Mouse (Mus musculus) liver, adult 2 months (tissue): ENCODE data around the gene Gm45234. TPM values are rescaled to one million over a fixed set of nuclear protein-coding genes. Genes with fewer than 3 reads are reported as not detected.

Experiments used
- DNase-seq: peaks from one replicate; pipeline ENCODE4 v3.0.0-alpha.2; 2011; ENCODE audit warnings: low read depth, low spot score; ENCODE audit errors: extremely low read depth
- H3K27ac ChIP-seq: fragments of 200-500 bp; replicated peaks from 2 replicates; pipeline ENCODE4 v1.5.1; 2012; ENCODE audit warnings: low read depth, mild to moderate bottlenecking, control low read depth, inconsistent platforms, low read length; ENCODE audit not compliant: insufficient read depth
- H3K27me3 ChIP-seq: fragments of 200-500 bp; 2 replicates; pipeline ENCODE4 v1.6.1; 2012; ENCODE audit warnings: mild to moderate bottlenecking, moderate library complexity, low read length, inconsistent platforms; ENCODE audit not compliant: control insufficient read depth, insufficient read depth
- H3K36me3 ChIP-seq: fragments of 200-500 bp; 2 replicates; pipeline ENCODE4 v1.6.1; 2012; ENCODE audit warnings: low read length, inconsistent platforms; ENCODE audit not compliant: control insufficient read depth, insufficient read depth
- H3K4me1 ChIP-seq: fragments of 200-500 bp; 2 replicates; pipeline ENCODE4 v1.6.1; 2011; ENCODE audit warnings: low read length; ENCODE audit not compliant: control insufficient read depth, insufficient read depth
- H3K4me3 ChIP-seq: fragments of 200-500 bp; 2 replicates; pipeline ENCODE4 v1.5.1; 2011; ENCODE audit warnings: low read depth, mild to moderate bottlenecking, control low read depth, low read length, moderate library complexity; ENCODE audit not compliant: insufficient read depth
- H3K79me2 ChIP-seq: fragments of 200-500 bp; 2 replicates; pipeline ENCODE4 v1.6.1; 2012; ENCODE audit warnings: inconsistent platforms, mild to moderate bottlenecking, low read length, moderate library complexity; ENCODE audit not compliant: control insufficient read depth, insufficient read depth
- H3K9ac ChIP-seq: fragments of 200-500 bp; 2 replicates; pipeline ENCODE4 v1.6.1; 2012; ENCODE audit warnings: low read depth, mild to moderate bottlenecking, control low read depth, inconsistent platforms, low read length
- CTCF ChIP-seq: fragments of 200-500 bp; IDR thresholded peaks from 2 replicates; pipeline ENCODE4 v1.5.1; 2011; ENCODE audit warnings: low read depth, low read length, control low read depth
- POLR2A ChIP-seq: fragments of 200-500 bp; IDR thresholded peaks from 2 replicates; pipeline ENCODE4 v1.6.1; 2011; ENCODE audit warnings: low read length, control low read depth; ENCODE audit not compliant: insufficient read depth; ENCODE audit errors: extremely low read depth
- WGBS: fragments of 180-500 bp; shearing (Covaris S2); methylation state at CpG from one replicate; pipeline ENCODE4 v1.1.7; 2018; 5-methylcytosine and 5-hydroxymethylcytosine counted together
- polyA plus RNA-seq: library from polyadenylated mRNA; depleted of rRNA; stranded (reverse); fragments of >200 nt; gene quantifications from 2 replicates; pipeline ENCODE4 v1.2.3, GENCODE M21; 2012
- total RNA-seq: library from RNA; depleted of rRNA; stranded (reverse); fragments of >200 nt; gene quantifications from 2 replicates; pipeline ENCODE4 v1.2.3, GENCODE M21; 2014

Gene Gm45234
- total and polyA plus RNA-seq, 2 experiments, result not detected

GRCm38 (mm10) chr6:124795781-124796180, 40.0 kb upstream of the Gm45234 start:
- H3K4me1 ChIP-seq, result no peaks in the 10 kb centered on the region
- H3K36me3 ChIP-seq, result no peaks in the 10 kb centered on the region
- no peak for DNase-seq
- no peak overlapping the region for H3K4me3 ChIP-seq
- no peak overlapping the region for H3K27ac ChIP-seq
- no peaks in the 10 kb centered on the region for H3K79me2 ChIP-seq
- WGBS, result 80% methylated on average over 4 of the region's 4 CpGs
- no peak for TF ChIP-seq POLR2A
- no peak for TF ChIP-seq CTCF
- H3K27me3 ChIP-seq, result no peaks in the 10 kb centered on the region
- H3K9ac ChIP-seq, result no peak overlapping the region

- no peak for TF ChIP-seq CTCF
- TF ChIP-seq POLR2A, result no peak
- Histone ChIP-seq H3K4me3 (no peak overlapping the region), H3K27ac (no peak overlapping the region), H3K4me1 (peaks cover 2% of the 10 kb centered on the region; the same call in 1 of the 2 replicates), H3K27me3 (no peaks in the 10 kb centered on the region), H3K36me3 (no peaks in the 10 kb centered on the region), H3K79me2 (no peaks in the 10 kb centered on the region), H3K9ac (no peak overlapping the region)
- 75% methylated on average over 3 of the region's 3 CpGs for WGBS
- no peak for DNase-seq
Measured at GRCm38 (mm10) chr6:124791911-124792310, 36.1 kb upstream of the Gm45234 start.

GRCm38 (mm10) chr6:124790121-124790520, 34.3 kb upstream of the Gm45234 start:
- Histone ChIP-seq H3K4me3 (no peak overlapping the region), H3K9ac (no peak overlapping the region), H3K27me3 (no peaks in the 10 kb centered on the region), H3K79me2 (no peaks in the 10 kb centered on the region), H3K27ac (no peak overlapping the region), H3K36me3 (no peaks in the 10 kb centered on the region), H3K4me1 (peaks cover 2% of the 10 kb centered on the region; the same call in 1 of the 2 replicates)
- TF ChIP-seq POLR2A (no peak), CTCF (no peak)
- 65% methylated on average over 4 of the region's 4 CpGs for WGBS
- DNase-seq, result no peak

- WGBS, result 78% methylated on average over 4 of the region's 4 CpGs
- Histone ChIP-seq H3K4me1 (peaks cover 2% of the 10 kb centered on the region; the same call in 1 of the 2 replicates), H3K27me3 (no peaks in the 10 kb centered on the region), H3K4me3 (no peak overlapping the region), H3K36me3 (no peaks in the 10 kb centered on the region), H3K79me2 (no peaks in the 10 kb centered on the region), H3K9ac (no peak overlapping the region), H3K27ac (no peak overlapping the region)
- TF ChIP-seq POLR2A (no peak), CTCF (no peak)
- DNase-seq, result no peak
Measured at GRCm38 (mm10) chr6:124789519-124789918, 33.7 kb upstream of the Gm45234 start.

GRCm38 (mm10) chr6:124787722-124788121, 31.9 kb upstream of the Gm45234 start:
- 82% methylated on average over 10 of the region's 10 CpGs for WGBS
- H3K4me1 ChIP-seq, result peaks cover 2% of the 10 kb centered on the region; the same call in 1 of the 2 replicates
- H3K27me3 ChIP-seq, result no peaks in the 10 kb centered on the region
- H3K9ac ChIP-seq, result no peak overlapping the region
- no peaks in the 10 kb centered on the region for H3K79me2 ChIP-seq
- no peaks in the 10 kb centered on the region for H3K36me3 ChIP-seq
- no peak overlapping the region for H3K27ac ChIP-seq
- no peak overlapping the region for H3K4me3 ChIP-seq
- no peak for TF ChIP-seq CTCF
- no peak for TF ChIP-seq POLR2A
- DNase-seq, result no peak

GRCm38 (mm10) chr6:124786756-124787420, 31.1 kb upstream of the Gm45234 start:
- TF ChIP-seq POLR2A (no peak), CTCF (no peak)
- H3K27ac ChIP-seq, result no peak overlapping the region
- DNase-seq, result peak; percentile 55

More at GRCm38 (mm10) chr6:124786756-124787420, 31.1 kb upstream of the Gm45234 start:
- 24% methylated on average over 8 of the region's 8 CpGs for WGBS
- H3K79me2 ChIP-seq, result no peaks in the 10 kb centered on the region
- H3K36me3 ChIP-seq, result no peaks in the 10 kb centered on the region
- H3K9ac ChIP-seq, result no peak overlapping the region
- peaks cover 2% of the 10 kb centered on the region; the same call in 1 of the 2 replicates for H3K4me1 ChIP-seq
- H3K27me3 ChIP-seq, result no peaks in the 10 kb centered on the region
- H3K4me3 ChIP-seq, result no peak overlapping the region
